Mouse (Mus musculus) heart, adult 2 months (tissue): ENCODE measurements around the gene Dnajb5. TPM values are rescaled to one million over a fixed set of nuclear protein-coding genes. Genes with fewer than 3 reads are reported as not detected.

ENCODE experiments used
- DNase-seq, 2 experiments: peaks; one replicate each; pipeline ENCODE4 v3.0.0; 2021
- H3K27ac ChIP-seq: fragments of 200-600 bp; 2 replicates; pipeline ENCODE4 v1.8.1; 2022
- H3K27me3 ChIP-seq: fragments of 200-500 bp; 2 replicates; pipeline ENCODE4 v1.6.1; 2012; ENCODE audit warnings: mild to moderate bottlenecking, low read length, inconsistent platforms, mixed read lengths; ENCODE audit not compliant: control insufficient read depth, insufficient read depth
- H3K36me3 ChIP-seq: fragments of 200-500 bp; 2 replicates; pipeline ENCODE4 v1.6.1; 2012; ENCODE audit warnings: low read length, inconsistent platforms; ENCODE audit not compliant: control insufficient read depth, insufficient read depth
- H3K4me1 ChIP-seq: fragments of 200-500 bp; 2 replicates; pipeline ENCODE4 v1.6.1; 2011; ENCODE audit warnings: low read length; ENCODE audit not compliant: control insufficient read depth, insufficient read depth
- H3K4me3 ChIP-seq: fragments of 200-600 bp; 2 replicates; pipeline ENCODE4 v1.8.1; 2022
- H3K79me2 ChIP-seq: fragments of 200-500 bp; replicated peaks from 2 replicates; pipeline ENCODE4 v1.6.1; 2012; ENCODE audit warnings: mild to moderate bottlenecking, inconsistent platforms, low read length, moderate library complexity, mixed read lengths; ENCODE audit not compliant: control insufficient read depth, insufficient read depth
- H3K9ac ChIP-seq: fragments of 200-500 bp; 2 replicates; pipeline ENCODE4 v1.6.1; 2012; ENCODE audit warnings: low read depth, mild to moderate bottlenecking, control low read depth, inconsistent platforms, low read length, mixed read lengths
- CTCF ChIP-seq: fragments of 200-600 bp; IDR thresholded peaks from 2 replicates; pipeline ENCODE4 v1.8.1; 2022; ENCODE audit warnings: antibody characterized with exemption, mild to moderate bottlenecking, moderate library complexity
- EP300 ChIP-seq: fragments of 200-500 bp; IDR thresholded peaks from 2 replicates; pipeline ENCODE4 v1.6.1; 2011; ENCODE audit warnings: low read depth, low read length, control low read depth; ENCODE audit not compliant: insufficient read depth
- POLR2A ChIP-seq: fragments of 200-500 bp; IDR thresholded peaks from 2 replicates; pipeline ENCODE4 v1.6.1; 2011; ENCODE audit warnings: mild to moderate bottlenecking, low read depth, low read length, control low read depth; ENCODE audit not compliant: insufficient read depth
- WGBS: fragments of 180-500 bp; shearing (Covaris S2); methylation state at CpG from one replicate; pipeline ENCODE4 v1.1.7; 2018; 5-methylcytosine and 5-hydroxymethylcytosine counted together
- intact Hi-C: fragments of 180-260 bp; cut with DNase I; formaldehyde crosslinking; loops from one replicate; pipeline ENCODE4 v1.15.1; 2025
- polyA plus RNA-seq: library from polyadenylated mRNA; depleted of rRNA; stranded (reverse); fragments of >200 nt; gene quantifications from 2 replicates; pipeline ENCODE4 v1.2.3, GENCODE M21; 2012
- total RNA-seq, 2 experiments: library from RNA; stranded (reverse); gene quantifications; 2 replicates each; pipeline ENCODE4 v1.2.3; 2021

Gene Dnajb5
- total and polyA plus RNA-seq, 3 experiments, result 45.6 to 103 (median 88.5) TPM

GRCm38 (mm10) chr4:42928952-42929351, 20.7 kb upstream of the Dnajb5 start:
- WGBS, result 92% methylated on average over 9 of the region's 9 CpGs

GRCm38 (mm10) chr4:42932229-42932969, 17.2 kb upstream of the Dnajb5 start:
- H3K4me3 ChIP-seq, result no peak overlapping the region
- intact Hi-C loops, result no loop called here
- 37% methylated on average over 8 of the region's 8 CpGs for WGBS
- H3K4me1 ChIP-seq, result peaks cover 5% of the 10 kb centered on the region
- TF ChIP-seq POLR2A (no peak), CTCF (no peak), EP300 (no peak)
- H3K27ac ChIP-seq, result peak overlapping the region; percentile 81
- no peaks in the 10 kb centered on the region for H3K36me3 ChIP-seq
- H3K9ac ChIP-seq, result peak overlapping the region; percentile 6; the same call in 1 of the 2 replicates
- no peaks in the 10 kb centered on the region for H3K79me2 ChIP-seq
- peak; percentile 18 for DNase-seq
- H3K27me3 ChIP-seq, result no peaks in the 10 kb centered on the region

More at GRCm38 (mm10) chr4:42928952-42929351, 20.7 kb upstream of the Dnajb5 start:
- Histone ChIP-seq H3K27me3 (no peaks in the 10 kb centered on the region), H3K79me2 (no peaks in the 10 kb centered on the region), H3K36me3 (no peaks in the 10 kb centered on the region), H3K4me1 (peaks cover 5% of the 10 kb centered on the region), H3K27ac (no peak overlapping the region), H3K4me3 (no peak overlapping the region), H3K9ac (no peak overlapping the region)
- TF ChIP-seq CTCF, result no peak
- TF ChIP-seq EP300, result no peak
- TF ChIP-seq POLR2A, result no peak
- intact Hi-C loops, result no loop called here
- DNase-seq, result no peak

GRCm38 (mm10) chr4:42933630-42934029, 16.0 kb upstream of the Dnajb5 start:
- DNase-seq, result peak; percentile 71 to 75
- Histone ChIP-seq H3K4me1 (peaks cover 5% of the 10 kb centered on the region), H3K36me3 (no peaks in the 10 kb centered on the region), H3K9ac (peak overlapping the region; percentile 55), H3K79me2 (no peaks in the 10 kb centered on the region), H3K27me3 (no peaks in the 10 kb centered on the region), H3K4me3 (peak overlapping the region; percentile 23; the same call in 1 of the 2 replicates), H3K27ac (peak overlapping the region; percentile 54)
- intact Hi-C loops, result no loop called here
- TF ChIP-seq CTCF (peak; percentile 42), EP300 (no peak), POLR2A (no peak)
- 4% methylated on average over 22 of the region's 22 CpGs for WGBS

GRCm38 (mm10) chr4:42941396-42941795, 8.2 kb upstream of the Dnajb5 start:
- no peaks in the 10 kb centered on the region for H3K79me2 ChIP-seq
- H3K27me3 ChIP-seq, result no peaks in the 10 kb centered on the region
- no peak for DNase-seq
- no peak overlapping the region for H3K4me3 ChIP-seq
- intact Hi-C loops, result no loop called here
- no peaks in the 10 kb centered on the region for H3K4me1 ChIP-seq
- 70% methylated on average over 7 of the region's 7 CpGs for WGBS
- no peak for TF ChIP-seq EP300
- no peak for TF ChIP-seq CTCF
- TF ChIP-seq POLR2A, result no peak
- no peak overlapping the region for H3K9ac ChIP-seq
- H3K36me3 ChIP-seq, result no peaks in the 10 kb centered on the region
- no peak overlapping the region for H3K27ac ChIP-seq

GRCm38 (mm10) chr4:42943341-42943740, 6.3 kb upstream of the Dnajb5 start:
- no peaks in the 10 kb centered on the region for H3K36me3 ChIP-seq
- no peak overlapping the region for H3K4me3 ChIP-seq
- no peak for DNase-seq
- no peaks in the 10 kb centered on the region for H3K27me3 ChIP-seq
- H3K4me1 ChIP-seq, result no peaks in the 10 kb centered on the region
- no peaks in the 10 kb centered on the region for H3K79me2 ChIP-seq
- 50% methylated on average over 5 of the region's 5 CpGs for WGBS
- H3K27ac ChIP-seq, result no peak overlapping the region
- TF ChIP-seq POLR2A (no peak), EP300 (no peak), CTCF (no peak)
- no peak overlapping the region for H3K9ac ChIP-seq
- intact Hi-C loops, result no loop called here

- no peaks in the 10 kb centered on the region for H3K36me3 ChIP-seq
- H3K27ac ChIP-seq, result no peak overlapping the region
- TF ChIP-seq CTCF (no peak), POLR2A (no peak), EP300 (no peak)
- H3K27me3 ChIP-seq, result no peaks in the 10 kb centered on the region
- peaks cover 3% of the 10 kb centered on the region; the same call in 1 of the 2 replicates for H3K4me1 ChIP-seq
- WGBS, result 78% methylated on average over 9 of the region's 9 CpGs
- no peak overlapping the region for H3K4me3 ChIP-seq
- no peaks in the 10 kb centered on the region for H3K79me2 ChIP-seq
- no peak overlapping the region for H3K9ac ChIP-seq
- intact Hi-C loops, result no loop called here
- DNase-seq, result no peak
Observed at GRCm38 (mm10) chr4:42944185-42944584, 5.4 kb upstream of the Dnajb5 start.
